Mouse (Mus musculus) spleen, adult 2 months (tissue): ENCODE measurements around the gene Plcb1. TPM values are rescaled to one million over a fixed set of nuclear protein-coding genes. Genes with fewer than 3 reads are reported as not detected.

ENCODE experiments used
- DNase-seq, 2 experiments: peaks; one replicate each; pipeline versions ENCODE4 v3.0.0 to v3.0.0-alpha.2; 2012 to 2021; ENCODE audit warnings: low spot score in 2 of 2, low read depth in 1 of 2
- H3K27ac ChIP-seq: fragments of 200-500 bp; 2 replicates; pipeline ENCODE4 v1.5.1; 2012; ENCODE audit warnings: low read length, inconsistent platforms; ENCODE audit not compliant: insufficient read depth
- H3K27me3 ChIP-seq: fragments of 200-500 bp; 2 replicates; pipeline ENCODE4 v1.6.1; 2012; ENCODE audit warnings: mild to moderate bottlenecking, moderate library complexity, low read length, inconsistent platforms; ENCODE audit not compliant: control insufficient read depth, insufficient read depth
- H3K36me3 ChIP-seq: fragments of 200-500 bp; 2 replicates; pipeline ENCODE4 v1.6.1; 2012; ENCODE audit warnings: mild to moderate bottlenecking, low read length, inconsistent platforms; ENCODE audit not compliant: control insufficient read depth, insufficient read depth
- H3K4me1 ChIP-seq: fragments of 200-500 bp; 2 replicates; pipeline ENCODE4 v1.6.1; 2011; ENCODE audit warnings: inconsistent platforms; ENCODE audit not compliant: control insufficient read depth, insufficient read depth, insufficient read length
- H3K4me3 ChIP-seq: fragments of 200-500 bp; 2 replicates; pipeline ENCODE4 v1.5.1; 2011; ENCODE audit warnings: mild to moderate bottlenecking, inconsistent platforms; ENCODE audit not compliant: insufficient read depth, insufficient read length; ENCODE audit errors: extremely low read depth
- CTCF ChIP-seq: fragments of 200-500 bp; IDR thresholded peaks from 2 replicates; pipeline ENCODE4 v1.5.1; 2011; ENCODE audit warnings: mild to moderate bottlenecking, inconsistent platforms; ENCODE audit not compliant: insufficient read depth, insufficient read length, insufficient replicate concordance; ENCODE audit errors: extremely low read depth
- POLR2A ChIP-seq: fragments of 200-500 bp; IDR thresholded peaks from 2 replicates; pipeline ENCODE4 v1.6.1; 2011; ENCODE audit warnings: low read depth, low read length, inconsistent platforms
- WGBS: fragments of 180-500 bp; shearing (Covaris S2); methylation state at CpG from one replicate; pipeline ENCODE4 v1.1.7; 2018; 5-methylcytosine and 5-hydroxymethylcytosine counted together
- polyA plus RNA-seq: library from polyadenylated mRNA; depleted of rRNA; stranded (reverse); fragments of >200 nt; gene quantifications from 2 replicates; pipeline ENCODE4 v1.2.3, GENCODE M21; 2012

Gene Plcb1
- polyA plus RNA-seq, 1 experiment = 0.22 TPM

DNA sequence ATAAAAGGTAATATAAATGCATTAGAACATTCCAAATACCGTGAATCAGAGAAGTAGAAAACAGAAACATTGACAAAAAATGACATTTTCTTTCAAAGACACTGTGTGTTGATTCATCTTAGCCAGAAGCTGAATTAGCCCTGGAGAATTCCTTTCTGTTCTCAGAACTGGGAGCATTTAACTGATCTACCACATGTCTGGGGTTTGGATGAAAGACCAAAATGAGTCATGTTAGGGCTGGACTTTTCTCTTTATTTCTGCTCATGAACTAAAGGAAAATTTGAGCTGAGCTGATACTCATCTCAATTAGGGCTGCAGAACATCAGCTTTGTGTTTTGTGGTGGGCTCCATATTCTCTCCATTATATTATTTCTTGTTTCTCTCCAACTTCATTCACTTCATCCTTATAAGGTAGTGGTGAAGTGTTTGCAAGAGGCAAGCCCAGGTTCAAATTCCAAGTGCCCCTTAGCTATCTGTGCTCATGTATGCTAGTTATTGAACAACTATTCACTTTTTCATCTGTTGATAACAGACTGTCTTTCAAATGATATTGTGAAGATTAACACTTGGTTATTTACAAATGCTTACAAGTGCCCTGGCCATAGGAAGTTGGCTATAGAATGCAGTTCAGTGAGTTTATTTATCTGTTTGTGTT is 456.9 kb downstream of the Plcb1 start:
- Histone ChIP-seq H3K36me3 (no peaks in the 10 kb centered on the region), H3K4me3 (no peak overlapping the region), H3K27ac (no peak overlapping the region), H3K27me3 (no peaks in the 10 kb centered on the region), H3K4me1 (no peaks in the 10 kb centered on the region)
- WGBS = 92% methylated on average over 1 of the region's 1 CpGs
- DNase-seq = no peak
- TF ChIP-seq CTCF (no peak), POLR2A (no peak)

DNA sequence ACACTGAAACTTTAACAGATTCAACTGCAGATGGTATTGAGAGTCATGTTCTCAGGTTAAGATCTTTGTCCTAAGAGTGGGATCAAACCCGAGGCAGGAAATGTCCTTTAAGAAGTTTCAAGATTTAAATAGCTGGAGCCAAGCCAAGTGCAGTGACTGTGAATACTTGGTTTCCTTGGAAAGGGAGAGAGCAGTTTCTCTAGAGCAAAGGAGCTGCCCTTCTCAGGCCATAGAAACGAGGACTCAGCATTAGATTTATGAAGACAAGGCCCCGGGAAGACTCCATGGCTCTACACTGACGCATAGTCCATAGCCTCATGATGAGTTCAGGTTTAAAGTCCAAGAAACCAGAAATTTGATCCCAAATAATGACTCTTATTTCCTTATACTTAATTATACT is 457.9 kb downstream of the Plcb1 start:
- TF ChIP-seq CTCF = no peak
- no peak for TF ChIP-seq POLR2A
- DNase-seq = no peak
- WGBS = 51% methylated on average over 4 of the region's 4 CpGs

DNA sequence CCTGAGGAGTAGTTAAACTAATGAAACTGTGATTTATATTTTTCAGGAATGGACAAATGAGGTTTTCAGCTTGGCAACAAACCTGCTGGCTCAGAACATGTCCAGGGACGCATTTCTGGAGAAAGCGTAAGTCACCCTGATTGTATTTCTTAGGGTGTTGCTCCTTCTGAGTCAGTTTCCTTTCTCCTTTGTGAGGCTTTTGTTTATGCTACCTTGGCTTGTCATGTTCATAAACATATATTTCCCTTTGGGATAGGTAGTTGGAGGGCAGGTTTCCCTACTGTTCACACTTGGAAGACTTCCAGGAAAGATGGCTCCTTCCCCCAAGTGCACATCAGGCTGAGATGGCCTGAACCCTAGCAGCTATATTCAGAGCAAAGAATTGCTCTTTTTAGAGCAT is 464.1 kb downstream of the Plcb1 start:
- Histone ChIP-seq H3K4me3 (no peak overlapping the region), H3K36me3 (no peaks in the 10 kb centered on the region), H3K4me1 (no peaks in the 10 kb centered on the region), H3K27ac (no peak overlapping the region), H3K27me3 (no peaks in the 10 kb centered on the region)
- no peak for DNase-seq
- WGBS = 86% methylated on average over 2 of the region's 2 CpGs
- TF ChIP-seq POLR2A (no peak), CTCF (no peak)

More for the DNA sequence above, 457.9 kb downstream of the Plcb1 start:
- Histone ChIP-seq H3K4me3 (no peak overlapping the region), H3K27ac (no peak overlapping the region), H3K27me3 (no peaks in the 10 kb centered on the region), H3K4me1 (no peaks in the 10 kb centered on the region), H3K36me3 (no peaks in the 10 kb centered on the region)

DNA sequence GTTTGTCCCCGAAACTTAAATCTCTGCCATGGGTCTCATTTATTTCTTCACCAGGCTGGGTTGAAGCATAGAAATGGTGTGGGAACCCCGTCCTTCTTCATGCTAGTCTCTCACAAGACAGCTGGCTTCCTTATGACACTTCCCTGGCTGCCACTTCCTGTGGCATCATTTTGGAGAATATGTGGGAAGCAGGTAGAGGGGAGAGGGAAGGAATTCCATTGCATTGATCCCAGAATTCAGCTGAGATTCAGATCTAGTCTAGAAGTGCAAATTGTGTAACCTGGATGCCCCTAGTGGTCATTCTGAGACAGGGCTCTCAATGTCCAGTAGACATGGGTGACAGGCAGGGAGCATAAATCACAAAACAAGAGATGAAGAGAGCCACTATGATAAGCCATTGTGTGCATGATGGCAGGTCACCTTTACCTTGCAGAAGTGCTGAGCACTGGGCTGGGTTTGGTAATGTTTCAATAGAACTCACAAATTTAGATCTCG is 466.0 kb downstream of the Plcb1 start:
- no peak for TF ChIP-seq CTCF
- TF ChIP-seq POLR2A = no peak
- no peaks in the 10 kb centered on the region for H3K36me3 ChIP-seq
- no peak overlapping the region for H3K4me3 ChIP-seq
- no peak for DNase-seq
- 88% methylated on average over 3 of the region's 3 CpGs for WGBS
- no peak overlapping the region for H3K27ac ChIP-seq
- no peaks in the 10 kb centered on the region for H3K4me1 ChIP-seq
- H3K27me3 ChIP-seq = no peaks in the 10 kb centered on the region

DNA sequence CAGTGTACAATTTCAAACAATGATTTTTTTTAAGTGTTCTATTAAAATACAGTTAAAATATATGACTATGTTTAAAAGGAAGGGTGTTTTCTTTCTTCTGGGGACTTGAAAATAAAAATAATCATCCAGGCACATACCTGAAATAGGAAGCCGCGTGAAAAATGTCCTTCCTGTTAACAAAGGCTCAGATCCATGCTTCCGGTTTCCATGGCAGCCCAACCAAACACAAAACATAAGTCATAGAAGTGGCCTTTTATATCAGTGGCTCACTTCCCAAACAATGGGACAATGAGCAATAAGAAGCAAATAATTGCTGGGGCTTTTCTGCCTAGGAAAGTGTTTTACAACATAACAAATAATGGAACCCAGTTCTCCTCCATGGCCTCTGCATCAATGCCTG is 473.3 kb downstream of the Plcb1 start:
- 58% methylated on average over 3 of the region's 3 CpGs for WGBS
- H3K27ac ChIP-seq = no peak overlapping the region
- no peaks in the 10 kb centered on the region for H3K36me3 ChIP-seq
- no peak overlapping the region for H3K4me3 ChIP-seq
- H3K27me3 ChIP-seq = no peaks in the 10 kb centered on the region
- no peak for DNase-seq
- H3K4me1 ChIP-seq = no peaks in the 10 kb centered on the region
- TF ChIP-seq POLR2A (no peak), CTCF (no peak)

DNA sequence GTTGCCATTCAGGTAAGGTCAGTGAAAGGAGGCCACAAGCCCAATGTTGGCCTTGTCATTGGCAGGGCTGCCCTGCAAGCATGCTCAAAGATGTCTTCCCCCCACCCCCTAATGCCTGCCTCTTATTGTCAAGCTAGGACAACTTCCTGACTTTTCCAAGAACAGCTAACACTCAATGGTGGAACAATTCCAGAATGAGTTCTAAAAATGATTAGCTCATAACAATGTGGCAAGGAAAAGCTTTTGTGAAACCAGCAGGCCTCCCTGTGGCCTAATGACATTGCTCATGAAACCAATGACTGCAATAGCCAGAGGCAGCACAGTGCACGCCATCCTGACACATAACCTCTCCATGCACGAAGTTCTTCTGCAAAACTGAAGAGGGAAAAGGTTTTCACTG is 478.1 kb downstream of the Plcb1 start:
- no peak for DNase-seq
- Histone ChIP-seq H3K36me3 (no peaks in the 10 kb centered on the region), H3K4me1 (no peaks in the 10 kb centered on the region), H3K27me3 (no peaks in the 10 kb centered on the region), H3K4me3 (no peak overlapping the region), H3K27ac (no peak overlapping the region)
- WGBS = 76% methylated on average over 2 of the region's 2 CpGs
- TF ChIP-seq CTCF (no peak), POLR2A (no peak)

DNA sequence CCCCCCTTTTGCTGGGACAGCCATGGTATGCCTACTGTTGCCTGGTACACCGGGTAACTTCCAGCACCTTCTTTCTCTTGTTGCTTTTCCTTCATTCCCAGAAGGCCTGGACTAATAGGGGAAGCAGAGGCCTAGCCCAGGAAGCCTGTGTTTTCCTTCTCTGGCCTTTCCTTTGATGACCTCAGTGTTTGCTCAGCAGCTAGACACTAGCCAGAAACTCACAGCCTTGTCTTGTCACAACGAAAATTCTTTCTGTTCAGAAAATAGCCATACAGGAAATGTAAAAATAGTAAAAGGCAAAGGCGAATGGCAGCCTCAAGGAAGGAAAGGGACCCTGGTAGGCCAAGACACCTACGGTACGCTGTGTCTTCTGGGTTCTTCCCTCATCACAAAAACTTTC is 489.1 kb downstream of the Plcb1 start:
- Histone ChIP-seq H3K36me3 (no peaks in the 10 kb centered on the region), H3K4me1 (no peaks in the 10 kb centered on the region), H3K27ac (no peak overlapping the region), H3K4me3 (no peak overlapping the region), H3K27me3 (no peaks in the 10 kb centered on the region)
- TF ChIP-seq CTCF = no peak
- no peak for TF ChIP-seq POLR2A
- 43% methylated on average over 5 of the region's 5 CpGs for WGBS
- no peak for DNase-seq
